Mouse (Mus musculus) gastrocnemius, adult 2 months (tissue): Measurements from ENCODE around the gene Upk3a. TPM values are rescaled to one million over a fixed set of nuclear protein-coding genes. Genes with fewer than 3 reads are reported as not detected.

ENCODE experiments used
- DNase-seq: peaks from one replicate; pipeline ENCODE4 v3.0.0; 2022
- H3K27ac ChIP-seq: fragments of 200-600 bp; 2 replicates; pipeline ENCODE4 v1.8.1; 2022; ENCODE audit warnings: mild to moderate bottlenecking
- H3K4me3 ChIP-seq: fragments of 200-600 bp; 2 replicates; pipeline ENCODE4 v1.8.1; 2022; ENCODE audit warnings: mild to moderate bottlenecking, moderate library complexity
- CTCF ChIP-seq: fragments of 200-600 bp; IDR thresholded peaks from 2 replicates; pipeline ENCODE4 v1.8.1; 2022; ENCODE audit warnings: antibody characterized with exemption, mild to moderate bottlenecking, moderate library complexity
- intact Hi-C: fragments of 180-260 bp; cut with DNase I; formaldehyde crosslinking; loops from one replicate; pipeline ENCODE4 v1.15.1; 2025
- long read RNA-seq, 2 experiments: library from polyadenylated mRNA; stranded (forward); transcript quantifications; one replicate each; pipeline ENCODE4 v2.0.0; 2021
- total RNA-seq, 2 experiments: library from RNA; stranded (reverse); gene quantifications; 2 replicates each; pipeline ENCODE4 v1.2.3; 2021

Upk3a gene
- not detected for total RNA-seq
- long read RNA-seq, experiment 1, result 0 reads
- long read RNA-seq, experiment 2, result 0 reads

GRCm38 (mm10) chr15:85016951-85017664, at the start of gene Upk3a:
TSS of gene Upk3a (plus strand) at chr15:85017141.
- peak; percentile 16 for DNase-seq
- Histone ChIP-seq H3K27ac (no peak within 1 kb of the TSS), H3K4me3 (no peak within 1 kb of the TSS)
- TF ChIP-seq CTCF, result no peak
- intact Hi-C loops, result no loop called here

GRCm38 (mm10) chr15:84968534-84968933, 48.4 kb upstream of the Upk3a start:
- TF ChIP-seq CTCF, result no peak
- intact Hi-C loops, result no loop called here
- Histone ChIP-seq H3K4me3 (no peak overlapping the region), H3K27ac (peak overlapping the region; percentile 57; the same call in 1 of the 2 replicates)
- no peak for DNase-seq

- intact Hi-C loops, result no loop called here
- DNase-seq, result peak; percentile 70
- Histone ChIP-seq H3K4me3 (no peak overlapping the region), H3K27ac (peak overlapping the region; percentile 24; the same call in 1 of the 2 replicates)
- TF ChIP-seq CTCF, result peak; percentile 56
These were observed 43.9 kb upstream of the Upk3a start for GRCm38 (mm10) chr15:84972860-84973543.

- no peak overlapping the region for H3K4me3 ChIP-seq
- intact Hi-C loops, result no loop called here
- peak overlapping the region; percentile 24; the same call in 1 of the 2 replicates for H3K27ac ChIP-seq
- DNase-seq, result no peak
- no peak for TF ChIP-seq CTCF
These were observed 43.4 kb upstream of the Upk3a start for GRCm38 (mm10) chr15:84973544-84973871.

DNA sequence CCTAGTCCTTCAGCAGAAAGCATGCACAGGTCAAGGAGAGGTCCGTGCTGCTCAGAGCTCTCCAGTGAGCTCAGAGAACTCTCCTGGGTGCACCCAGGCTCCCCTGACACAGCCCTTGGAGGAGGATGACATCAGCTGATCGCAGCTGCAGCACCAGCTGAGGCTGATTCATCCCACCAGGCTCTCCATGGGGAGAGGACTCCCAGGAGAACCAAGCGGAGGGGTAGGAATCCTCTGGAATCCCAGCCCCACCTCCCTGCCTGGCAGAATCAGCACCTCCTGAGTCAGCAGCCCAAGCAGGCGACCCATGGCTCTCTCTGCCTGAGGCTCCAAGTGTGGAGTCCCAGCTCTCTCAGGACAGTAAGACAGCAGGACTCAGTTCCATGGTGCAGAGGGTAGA, 41.2 kb upstream of the Upk3a start:
- peak overlapping the region; percentile 24; the same call in 1 of the 2 replicates for H3K27ac ChIP-seq
- 0 out of 2 replicates have a peak overlapping the region, but pooled peaks have one; percentile 11 for H3K4me3 ChIP-seq
- DNase-seq, result peak; percentile 59
- intact Hi-C loops, result no loop called here
- TF ChIP-seq CTCF, result no peak

DNA sequence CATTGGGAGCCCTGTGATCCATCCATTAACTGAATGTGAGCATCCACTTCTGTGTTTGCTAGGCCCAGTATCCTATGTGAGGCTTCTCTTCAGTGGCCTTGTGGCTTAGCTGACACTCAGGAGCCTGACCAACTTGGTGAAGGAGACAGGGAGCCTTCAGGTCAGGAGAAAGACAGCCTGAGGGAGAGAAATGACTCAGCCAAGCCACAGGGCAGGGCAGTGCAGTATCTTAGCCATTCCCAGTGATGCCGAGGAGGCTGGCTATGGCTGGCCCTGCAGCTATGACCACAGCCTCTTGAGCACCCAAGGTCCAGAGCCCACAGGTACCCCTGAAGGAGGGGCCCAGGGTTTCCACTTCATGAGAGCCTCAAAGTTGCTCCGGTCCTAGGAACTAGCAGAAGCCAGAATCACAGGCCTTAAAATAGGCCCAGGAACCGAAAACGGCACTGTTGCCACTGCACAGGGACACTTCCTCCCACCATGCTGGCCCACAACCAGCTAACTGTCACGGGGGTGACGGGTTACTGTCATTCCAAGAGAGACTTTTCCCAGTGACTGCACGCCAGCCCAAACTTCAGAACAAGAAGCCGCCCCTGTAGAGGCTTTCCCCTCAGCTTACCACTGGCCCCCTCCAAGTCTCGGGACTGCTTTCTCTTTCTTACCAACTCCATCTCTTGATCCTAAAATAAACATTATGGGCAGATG, 35.2 kb upstream of the Upk3a start:
- peak; percentile 74 for DNase-seq
- H3K27ac ChIP-seq, result peak overlapping the region; percentile 82
- peak overlapping the region; percentile 58 for H3K4me3 ChIP-seq
- no peak for TF ChIP-seq CTCF
- intact Hi-C loops, result loop anchor here (10.0 kb wide), 1 partner anchor 787 kb away; the partner anchor contains the start of gene Samm50

DNA sequence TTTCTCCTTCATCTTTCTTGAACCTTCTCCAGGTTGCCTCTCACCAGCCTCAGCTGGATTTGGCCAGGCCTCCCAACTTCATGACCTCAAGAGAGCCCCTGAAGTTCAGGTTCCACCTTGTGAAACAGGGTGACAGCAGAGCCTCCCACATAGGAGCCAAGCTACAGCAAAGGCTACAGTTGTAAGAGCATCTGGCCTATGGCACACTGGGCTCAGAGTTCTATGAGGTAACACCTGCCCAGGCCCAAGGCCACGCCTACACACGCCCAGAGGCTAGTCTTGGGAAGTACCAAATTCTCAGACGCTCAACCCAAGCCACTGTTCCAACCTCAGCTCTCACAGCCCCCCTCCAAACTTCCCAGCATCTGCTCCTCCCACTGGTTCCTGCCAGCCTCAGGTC, 34.1 kb upstream of the Upk3a start:
- Histone ChIP-seq H3K27ac (peak overlapping the region; percentile 39; the same call in 1 of the 2 replicates), H3K4me3 (no peak overlapping the region)
- no peak for TF ChIP-seq CTCF
- intact Hi-C loops, result loop anchor here (10.0 kb wide), 1 partner anchor 788 kb away; the partner anchor contains the start of gene Samm50
- DNase-seq, result peak; percentile 43

- no peak overlapping the region for H3K4me3 ChIP-seq
- intact Hi-C loops, result loop anchor here (10.0 kb wide), 1 partner anchor 789 kb away; the partner anchor contains the start of gene Samm50
- TF ChIP-seq CTCF, result no peak
- DNase-seq, result no peak
- peak overlapping the region; percentile 39; the same call in 1 of the 2 replicates for H3K27ac ChIP-seq
These were observed 33.2 kb upstream of the Upk3a start for GRCm38 (mm10) chr15:84983721-84984120.

DNA sequence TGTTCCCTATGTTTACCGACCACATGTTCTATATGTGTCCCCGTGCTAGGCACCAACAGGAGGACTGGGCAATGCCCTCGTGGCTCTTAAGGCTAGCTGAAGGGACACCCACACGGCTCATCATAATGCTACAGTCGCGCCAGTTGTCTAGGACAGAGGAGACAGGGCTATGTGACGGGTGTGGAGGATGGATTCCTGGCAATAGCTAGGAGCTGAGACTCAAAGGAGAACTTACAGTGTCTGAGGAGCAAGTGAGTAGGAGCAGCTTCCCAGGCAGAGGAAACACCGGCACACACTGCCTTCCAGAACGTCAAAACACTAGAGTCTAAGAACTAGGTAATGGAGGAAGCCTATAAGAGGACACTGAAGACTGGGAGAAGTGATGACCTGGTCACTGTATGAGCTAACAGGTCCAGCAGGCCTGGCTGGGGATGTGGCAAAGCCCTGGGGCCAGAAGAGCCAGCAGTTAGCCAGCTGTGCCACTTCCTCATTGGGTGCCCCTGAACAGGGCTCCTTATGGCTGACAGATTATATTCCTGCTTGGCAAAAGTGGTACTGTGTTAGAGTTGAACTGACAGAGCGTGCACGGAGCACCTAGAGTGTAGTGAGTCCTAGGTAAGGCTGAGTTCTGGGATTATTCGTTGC, 31.3 kb upstream of the Upk3a start:
- H3K4me3 ChIP-seq, result peak overlapping the region; percentile 7; the same call in 1 of the 2 replicates
- no peak for TF ChIP-seq CTCF
- intact Hi-C loops, result loop anchor here (5.0 to 10.0 kb wide), 2 partner anchors 63 to 791 kb away; partner anchors contain the start of genes Gm29666, Nup50 and Samm50

DNA sequence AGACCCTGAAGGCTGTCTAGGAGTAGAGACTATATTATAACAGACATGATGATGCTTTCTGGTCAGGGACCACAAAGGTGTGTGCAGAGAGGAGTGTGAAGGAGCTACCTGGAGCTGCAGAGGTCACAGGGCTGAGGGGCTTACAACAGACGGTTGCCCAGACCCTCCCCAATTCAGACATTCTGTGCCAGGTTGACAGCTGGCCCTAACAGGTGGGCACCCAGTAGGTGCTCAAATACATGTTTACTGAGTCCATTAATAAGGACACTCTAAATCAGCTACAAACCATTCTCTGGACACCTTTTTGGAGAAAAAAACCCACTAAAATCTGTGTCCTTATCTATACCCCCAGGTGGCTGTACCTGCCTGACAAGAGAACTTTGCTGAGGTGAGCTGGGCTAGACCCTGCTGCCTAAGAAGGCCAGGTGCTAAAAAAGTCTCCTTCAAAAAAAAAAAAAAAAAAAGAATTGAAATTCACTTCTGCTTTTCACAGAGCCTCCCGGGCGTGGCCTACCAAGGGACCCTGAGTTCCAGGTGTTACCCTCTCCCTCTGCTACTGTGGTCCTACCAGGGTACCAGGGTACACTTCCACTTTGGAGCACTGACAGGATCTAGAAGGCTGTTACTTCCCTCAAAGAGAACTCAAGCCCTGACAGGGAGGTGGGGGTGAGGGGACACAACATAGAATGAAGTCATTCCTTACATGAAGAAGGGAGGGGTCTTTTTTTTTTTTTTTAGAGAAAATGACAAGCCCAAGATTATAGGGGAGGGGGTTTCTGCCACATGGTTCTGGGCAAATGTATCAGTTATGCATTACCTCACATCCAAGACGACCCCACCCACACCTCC, 30.5 kb upstream of the Upk3a start:
- Histone ChIP-seq H3K4me3 (peak overlapping the region; percentile 93), H3K27ac (peak overlapping the region; percentile 95)
- intact Hi-C loops, result loop anchor here (5.0 to 10.0 kb wide), 2 partner anchors 64 to 792 kb away; partner anchors contain the start of genes Gm29666, Nup50 and Samm50
- no peak for DNase-seq
- TF ChIP-seq CTCF, result no peak

More for the DNA sequence above, 31.3 kb upstream of the Upk3a start:
- H3K27ac ChIP-seq, result no peak overlapping the region
- peak; percentile 39 for DNase-seq
